Mouse (Mus musculus) kidney, adult 10 weeks (tissue): Measurements from ENCODE around the gene Nacc2. TPM values are rescaled to one million over a fixed set of nuclear protein-coding genes. Genes with fewer than 3 reads are reported as not detected.

ENCODE experiments used
- polyA plus RNA-seq: library from polyadenylated mRNA; stranded (reverse); fragments of 350-450 nt; fragmentation: Illumina TruSeq; extraction: RNeasy Lipid Tissue Mini Kit (QIAGEN cat#74804); gene quantifications from one replicate; pipeline ENCODE4 v1.2.3, GENCODE M21; 2014; ENCODE audit warnings: low read depth, low replicate concordance

Gene Nacc2
- 14.6 TPM for polyA plus RNA-seq

DNA sequence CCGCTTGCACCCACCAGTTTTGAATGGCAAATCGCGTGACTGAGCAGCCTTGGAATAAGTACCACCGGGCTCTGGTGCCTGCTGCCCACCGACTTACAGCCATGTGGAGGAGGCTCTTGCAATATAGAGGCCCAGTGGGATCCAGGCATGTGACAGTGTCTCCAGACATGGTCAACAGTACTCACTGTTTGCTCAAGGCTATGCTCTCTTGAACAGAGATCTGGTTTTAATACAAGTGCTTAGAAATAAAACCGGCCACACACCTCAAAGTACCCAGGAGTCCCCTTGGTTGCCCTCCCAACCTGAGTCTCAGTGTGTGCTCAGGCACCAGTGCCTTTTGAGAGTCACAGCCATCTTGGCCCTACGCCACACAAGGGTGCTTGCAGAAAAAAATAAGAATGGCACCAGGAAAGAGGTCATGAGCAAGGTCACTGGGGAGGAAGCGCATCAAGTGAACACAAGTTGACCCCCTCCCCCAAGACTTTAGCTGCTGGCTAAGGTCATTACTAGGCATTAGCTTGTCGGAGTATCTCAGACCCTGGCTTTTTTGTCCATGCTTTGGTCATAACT lies at the start of gene Nacc2:
Nacc2 (minus strand) TSS at position 142 of the 570 bp plus-strand sequence.

DNA sequence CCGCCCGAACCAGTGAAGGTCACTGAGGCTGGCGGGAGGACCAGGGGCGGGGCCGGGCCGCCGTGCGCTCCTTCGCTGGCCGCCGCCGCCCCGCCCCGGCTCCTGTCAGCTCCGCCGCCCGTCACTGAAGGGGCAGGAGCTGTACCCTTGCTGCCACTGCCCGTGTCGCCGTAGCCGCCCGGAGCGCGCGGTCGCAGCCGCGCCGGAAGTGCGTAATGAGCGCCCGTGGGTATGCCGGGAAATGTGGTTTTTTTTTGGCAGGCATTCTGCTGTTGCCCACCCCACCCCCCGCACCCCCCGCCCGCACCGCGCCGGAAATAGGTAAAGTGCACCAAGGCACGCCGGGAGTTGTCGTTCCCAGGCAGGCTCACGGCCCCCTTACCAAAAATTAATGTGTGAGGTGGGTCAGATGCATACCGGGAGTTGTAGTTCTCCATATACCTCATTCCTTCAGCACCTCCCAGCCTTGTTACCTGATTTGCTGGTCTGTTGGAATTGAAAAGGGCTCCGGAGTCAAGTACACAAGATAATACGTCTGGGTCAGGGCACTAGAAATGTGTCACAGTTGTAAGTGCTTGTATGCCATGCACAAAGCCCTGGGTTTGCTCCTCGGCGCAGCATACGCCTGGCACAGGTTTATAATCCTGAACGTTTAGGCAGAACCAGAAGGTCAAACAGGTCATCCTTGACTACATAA lies 101.3 kb downstream of the Nacc2 start, which contains the start of gene Ubac1:
Ubac1 (minus strand) TSS at position 187 of the 697 bp plus-strand sequence.

Other genes with a start within 250 kb of the Nacc2 start
- 6.3 TPM for gene Camsap1, start 139.9 kb downstream of the Nacc2 start, polyA plus RNA-seq
- 40.3 TPM for gene Ubac1, start 101.5 kb downstream of the Nacc2 start, polyA plus RNA-seq
- gene Lhx3, start 85.1 kb upstream of the Nacc2 start, polyA plus RNA-seq = not detected
- 10.4 TPM for gene Qsox2, start 114.3 kb upstream of the Nacc2 start, polyA plus RNA-seq
- gene Ccdc187, start 171.3 kb upstream of the Nacc2 start, polyA plus RNA-seq = not detected
- 0.65 TPM for gene Gpsm1, start 192.3 kb upstream of the Nacc2 start, polyA plus RNA-seq
- 1.3 TPM for gene Dnlz, start 228.9 kb upstream of the Nacc2 start, polyA plus RNA-seq
- not detected for gene Card9, start 237.7 kb upstream of the Nacc2 start, polyA plus RNA-seq